ENCODE assay signal across 9 mouse cellular contexts in the genomic region with DNA sequence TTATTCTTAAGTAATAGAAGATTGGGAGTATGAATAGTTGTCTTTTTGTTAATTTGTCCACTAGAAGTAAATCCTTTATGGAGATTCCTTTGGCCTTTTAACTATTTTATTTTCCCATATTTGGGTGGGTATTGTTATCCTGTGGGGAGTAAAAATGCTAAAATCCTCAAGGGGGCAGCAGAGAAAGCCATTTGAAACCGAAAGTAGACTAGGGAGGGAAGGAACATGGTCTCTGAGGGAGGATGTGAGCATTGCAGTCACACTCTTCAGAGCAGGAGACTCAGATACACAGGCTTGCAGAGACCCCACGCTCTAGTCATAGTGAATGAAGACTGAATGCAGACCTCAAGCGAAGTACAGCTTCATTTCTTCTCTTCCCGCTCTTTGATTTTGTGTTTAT. TPM values are rescaled to one million over a fixed set of nuclear protein-coding genes. Genes with fewer than 3 reads are reported as not detected.
DNase-seq lines count a peak whose midpoint lies in the region; ATAC-seq lines count a peak whose summit lies in the region.
"Had no signal": no experiment of that assay in that cellular context is flagged by ENCODE, and none has a peak within 500 bp of the region (broad histone marks: within the 10 kb centered on the region; RNA-seq: fewer than 3 reads in every experiment).

No protein-coding gene starts in this region.

- no peaks in the 10 kb centered on the region for H3K36me3 ChIP-seq in hindbrain, embryonic 16.5 days (ENCODE audit: control insufficient read depth, insufficient read depth, low read length)
- H3K36me3 ChIP-seq in hindbrain, embryonic 13.5 days, result no peaks in the 10 kb centered on the region
- H3K36me3 ChIP-seq in intestine, embryonic 14.5 days (ENCODE audit: control insufficient read depth, insufficient read depth, low read length), result peaks cover 56% of the 10 kb centered on the region
- no peaks in the 10 kb centered on the region for H3K36me3 ChIP-seq in midbrain, embryonic 16.5 days (ENCODE audit: control insufficient read depth, insufficient read depth, low read length)

- no peak overlapping the region for H3K27ac ChIP-seq in hindbrain, embryonic 16.5 days (ENCODE audit: low read depth, low read length)
- H3K27ac ChIP-seq in hindbrain, embryonic 13.5 days, result no peak overlapping the region
- H3K27ac ChIP-seq in intestine, embryonic 14.5 days (ENCODE audit: low read depth), result no peak overlapping the region
- H3K27ac ChIP-seq in midbrain, embryonic 16.5 days (ENCODE audit: low read length), result no peak overlapping the region
- H3K27ac ChIP-seq: embryonic facial prominence, embryonic 15.5 days had no signal

- intact Hi-C loops in left cerebral cortex, postnatal 10 days (cut with DNase I), result loop anchor here (2.0 to 10.0 kb wide), 2 partner anchors 186 to 372 kb away; no protein-coding TSS in a partner anchor

- no peak overlapping the region for H3K9ac ChIP-seq in hindbrain, embryonic 16.5 days (ENCODE audit: low read depth, low read length)
- H3K9ac ChIP-seq in hindbrain, embryonic 13.5 days, result no peak overlapping the region
- no peak overlapping the region for H3K9ac ChIP-seq in intestine, embryonic 14.5 days (ENCODE audit: low read length)
- no peak overlapping the region for H3K9ac ChIP-seq in midbrain, embryonic 16.5 days (ENCODE audit: low read depth, low read length)
- H3K9ac ChIP-seq: embryonic facial prominence, embryonic 15.5 days had no signal

- no peaks in the 10 kb centered on the region for H3K9me3 ChIP-seq in hindbrain, embryonic 16.5 days (ENCODE audit: control insufficient read depth, low read length)
- no peaks in the 10 kb centered on the region for H3K9me3 ChIP-seq in hindbrain, embryonic 13.5 days
- no peaks in the 10 kb centered on the region for H3K9me3 ChIP-seq in intestine, embryonic 14.5 days (ENCODE audit: control insufficient read depth, low read length)
- H3K9me3 ChIP-seq in midbrain, embryonic 16.5 days (replicated peaks; ENCODE audit: control insufficient read depth, low read length, poor library complexity, severe bottlenecking), result no peaks in the 10 kb centered on the region
- H3K9me3 ChIP-seq: embryonic facial prominence, embryonic 15.5 days had no signal

- no peak overlapping the region for H3K4me3 ChIP-seq in hindbrain, embryonic 16.5 days (ENCODE audit: low read length)
- H3K4me3 ChIP-seq in hindbrain, embryonic 13.5 days, result no peak overlapping the region
- no peak overlapping the region for H3K4me3 ChIP-seq in intestine, embryonic 14.5 days (ENCODE audit: low read depth, low read length)
- no peak overlapping the region for H3K4me3 ChIP-seq in midbrain, embryonic 16.5 days (ENCODE audit: low read depth, low read length)
- H3K4me3 ChIP-seq: embryonic facial prominence, embryonic 15.5 days had no signal

- H3K4me2 ChIP-seq in hindbrain, embryonic 16.5 days (ENCODE audit: low read length), result no peak overlapping the region
- no peak overlapping the region for H3K4me2 ChIP-seq in hindbrain, embryonic 13.5 days
- no peak overlapping the region for H3K4me2 ChIP-seq in intestine, embryonic 14.5 days (ENCODE audit: low read length)
- H3K4me2 ChIP-seq in midbrain, embryonic 16.5 days (ENCODE audit: low read length), result no peak overlapping the region
- H3K4me2 ChIP-seq: embryonic facial prominence, embryonic 15.5 days had no signal

- 59% methylated on average over 4 of the region's 4 CpGs for WGBS in hindbrain, embryonic 16.5 days
- 68% methylated on average over 4 of the region's 4 CpGs for WGBS in hindbrain, embryonic 13.5 days
- WGBS in intestine, embryonic 14.5 days, result 64% methylated on average over 4 of the region's 4 CpGs
- 59% methylated on average over 4 of the region's 4 CpGs for WGBS in midbrain, embryonic 16.5 days

- no peaks in the 10 kb centered on the region for H3K27me3 ChIP-seq in hindbrain, embryonic 16.5 days (replicated peaks; ENCODE audit: control insufficient read depth, insufficient read depth, low read length)
- H3K27me3 ChIP-seq in hindbrain, embryonic 13.5 days, result no peaks in the 10 kb centered on the region
- no peaks in the 10 kb centered on the region for H3K27me3 ChIP-seq in intestine, embryonic 14.5 days (replicated peaks; ENCODE audit: control insufficient read depth, insufficient read depth, low read length)
- no peaks in the 10 kb centered on the region for H3K27me3 ChIP-seq in midbrain, embryonic 16.5 days (ENCODE audit: control insufficient read depth, insufficient read depth, low read depth, low read length)
- H3K27me3 ChIP-seq: embryonic facial prominence, embryonic 15.5 days had no signal

- peak; percentile 89 for DNase-seq in NIH3T3 (ENCODE audit: low read depth)
- DNase-seq in intestine, embryonic 14.5 days (ENCODE audit: low spot score), result peak; percentile 54
- DNase-seq in left cerebral cortex, postnatal 10 days (ENCODE audit: extremely low spot score in 1 of 2, low spot score in 2 of 2), result peak; percentile 32 to 57
- DNase-seq in thymus, postnatal 0 days (ENCODE audit: low spot score), result peak; percentile 76

- H3K4me1 ChIP-seq in hindbrain, embryonic 16.5 days (ENCODE audit: control insufficient read depth, insufficient read depth, low read depth, low read length), result no peaks in the 10 kb centered on the region
- H3K4me1 ChIP-seq in hindbrain, embryonic 13.5 days (replicated peaks), result no peaks in the 10 kb centered on the region
- H3K4me1 ChIP-seq in intestine, embryonic 14.5 days (replicated peaks; ENCODE audit: control insufficient read depth, insufficient read depth, low read length), result no peaks in the 10 kb centered on the region
- H3K4me1 ChIP-seq in midbrain, embryonic 16.5 days (ENCODE audit: control insufficient read depth, insufficient read depth, low read length), result no peaks in the 10 kb centered on the region; the same call in 1 of the 2 replicates
- H3K4me1 ChIP-seq: embryonic facial prominence, embryonic 15.5 days had no signal

- ATAC-seq in hindbrain, embryonic 16.5 days, result peak; percentile 72; the same call in 1 of the 2 replicates
- ATAC-seq in hindbrain, embryonic 13.5 days (ENCODE audit: low FRiP score), result no peak
- ATAC-seq in erythroblast, adult 5-6 weeks (replicated peaks; ENCODE audit: low FRiP score, poor library complexity, severe bottlenecking), result 0 out of 2 replicates have a peak, but pooled peaks have one; percentile 55
- no peak for ATAC-seq in intestine, embryonic 14.5 days (replicated peaks; ENCODE audit: low FRiP score, low TSS enrichment, low read depth)
- ATAC-seq in midbrain, embryonic 16.5 days, result 0 out of 2 replicates have a peak, but pooled peaks have one; percentile 36

RNA-seq across cellular contexts. Expression of a gene that starts 19.3 kb away (rescaled TPM):
- polyA plus RNA-seq in hindbrain, embryonic 16.5 days (2015; fragmentation: Nextera tagmentation; extraction: Ambion mirVana), result 2.8 and 3.4 TPM in 2 replicates
- polyA plus RNA-seq in hindbrain, embryonic 13.5 days (2015; fragmentation: Nextera tagmentation; extraction: Ambion mirVana), result 3.3 and 4.9 TPM in 2 replicates
- 8.8 and 11.7 TPM in 2 replicates for total RNA-seq in erythroblast, adult 5-6 weeks (2015; ENCODE audit: low replicate concordance)
- total RNA-seq in erythroblast, adult 5-6 weeks (2017; ENCODE audit: low replicate concordance), result 18.0 and 22.7 TPM in 2 replicates
- polyA plus RNA-seq in intestine, embryonic 14.5 days (2014; fragmentation: Nextera tagmentation; extraction: Ambion mirVana), result 8.8 and 12.8 TPM in 2 replicates
- 1 to 10 TPM; 2.5 to 3.0 TPM for total RNA-seq in left cerebral cortex, postnatal 10 days (2021)
- 2.4 and 2.5 TPM in 2 replicates for polyA plus RNA-seq in midbrain, embryonic 16.5 days (2015; fragmentation: Nextera tagmentation; extraction: Ambion mirVana)
- 4.5 and 4.9 TPM in 2 replicates for polyA plus RNA-seq in thymus, postnatal 0 days (2015; fragmentation: Nextera tagmentation; extraction: Ambion mirVana)

RNA-seq across cellular contexts. Expression of a gene that starts 19.4 kb away (rescaled TPM):
- 23.1 and 23.7 TPM in 2 replicates for polyA plus RNA-seq in hindbrain, embryonic 16.5 days (2015; fragmentation: Nextera tagmentation; extraction: Ambion mirVana)
- 36.1 and 37.2 TPM in 2 replicates for polyA plus RNA-seq in hindbrain, embryonic 13.5 days (2015; fragmentation: Nextera tagmentation; extraction: Ambion mirVana)
- total RNA-seq in erythroblast, adult 5-6 weeks (2015; ENCODE audit: low replicate concordance), result 13.0 and 13.3 TPM in 2 replicates
- 30.0 and 41.0 TPM in 2 replicates for total RNA-seq in erythroblast, adult 5-6 weeks (2017; ENCODE audit: low replicate concordance)
- 52.1 and 65.3 TPM in 2 replicates for polyA plus RNA-seq in intestine, embryonic 14.5 days (2014; fragmentation: Nextera tagmentation; extraction: Ambion mirVana)
- 10 to 100 TPM; 17.8 to 18.0 TPM for total RNA-seq in left cerebral cortex, postnatal 10 days (2021)
- 25.2 and 27.5 TPM in 2 replicates for polyA plus RNA-seq in midbrain, embryonic 16.5 days (2015; fragmentation: Nextera tagmentation; extraction: Ambion mirVana)
- polyA plus RNA-seq in thymus, postnatal 0 days (2015; fragmentation: Nextera tagmentation; extraction: Ambion mirVana), result 58.7 and 59.8 TPM in 2 replicates

Comparison
In these comparisons a context has a peak if more than half of its experiments do, and no peak if none do; other contexts are left out.
1. ATAC-seq: peak in hindbrain, embryonic 16.5 days (single experiment), erythroblast, adult 5-6 weeks (single experiment) and midbrain, embryonic 16.5 days (single experiment); none in hindbrain, embryonic 13.5 days (single experiment) and intestine, embryonic 14.5 days (single experiment).
2. Peak in every context shown above with its lines, with median percentiles within 50 percentile points of each other: DNase-seq.